Mouse (Mus musculus) heart, embryonic 13.5 days (tissue): ENCODE results near the gene Sftpa1. TPM values are rescaled to one million over a fixed set of nuclear protein-coding genes. Genes with fewer than 3 reads are reported as not detected.

Source experiments
- ATAC-seq: fragments of 200-750 bp; cut with Nextera tagmentation; 2 replicates; pipeline ENCODE4 v1.8.0; 2017; ENCODE audit warnings: moderate TSS enrichment; ENCODE audit not compliant: insufficient number of reproducible peaks, low FRiP score, low TSS enrichment; ENCODE audit errors: extremely low read depth
- H3K27ac ChIP-seq: fragments of 300-500 bp; sonication (generic); replicated peaks from 2 replicates; pipeline ENCODE4 v1.5.1; 2015; ENCODE audit warnings: moderate library complexity, mild to moderate bottlenecking, inconsistent platforms
- H3K27me3 ChIP-seq: fragments of 300-500 bp; sonication (generic); replicated peaks from 2 replicates; pipeline ENCODE4 v1.6.1; 2015; ENCODE audit warnings: mild to moderate bottlenecking, inconsistent platforms
- H3K36me3 ChIP-seq: fragments of 300-500 bp; sonication (generic); 2 replicates; pipeline ENCODE4 v1.6.1; 2015; ENCODE audit warnings: mild to moderate bottlenecking, inconsistent platforms
- H3K4me1 ChIP-seq: fragments of 300-500 bp; sonication (generic); 2 replicates; pipeline ENCODE4 v1.6.1; 2015; ENCODE audit warnings: inconsistent platforms
- H3K4me2 ChIP-seq: fragments of 300-500 bp; sonication (generic); 2 replicates; pipeline ENCODE4 v1.6.1; 2015; ENCODE audit warnings: inconsistent platforms, mild to moderate bottlenecking, moderate library complexity
- H3K4me3 ChIP-seq: fragments of 300-500 bp; sonication (generic); 2 replicates; pipeline ENCODE4 v1.5.1; 2015; ENCODE audit warnings: moderate library complexity, mild to moderate bottlenecking, inconsistent platforms
- H3K9ac ChIP-seq: fragments of 300-500 bp; sonication (generic); 2 replicates; pipeline ENCODE4 v1.6.1; 2015; ENCODE audit warnings: inconsistent platforms, mild to moderate bottlenecking, moderate library complexity
- H3K9me3 ChIP-seq: fragments of 300-500 bp; sonication (generic); 2 replicates; pipeline ENCODE4 v1.6.1; 2016; ENCODE audit warnings: inconsistent platforms
- WGBS: fragments of 180-500 bp; shearing (Covaris S2); methylation state at CpG from one replicate; pipeline ENCODE4 v1.1.7; 2015; ENCODE audit warnings: mixed read lengths; 5-methylcytosine and 5-hydroxymethylcytosine counted together
- polyA plus RNA-seq: library from polyadenylated mRNA; unstranded; fragments of >200 nt; fragmentation: Nextera tagmentation; extraction: Ambion mirVana; gene quantifications from 2 replicates; pipeline ENCODE4 v1.2.1, GENCODE M21; 2015

Sftpa1 gene
- polyA plus RNA-seq, 1 experiment from 2014 or later: 1.3 TPM

DNA sequence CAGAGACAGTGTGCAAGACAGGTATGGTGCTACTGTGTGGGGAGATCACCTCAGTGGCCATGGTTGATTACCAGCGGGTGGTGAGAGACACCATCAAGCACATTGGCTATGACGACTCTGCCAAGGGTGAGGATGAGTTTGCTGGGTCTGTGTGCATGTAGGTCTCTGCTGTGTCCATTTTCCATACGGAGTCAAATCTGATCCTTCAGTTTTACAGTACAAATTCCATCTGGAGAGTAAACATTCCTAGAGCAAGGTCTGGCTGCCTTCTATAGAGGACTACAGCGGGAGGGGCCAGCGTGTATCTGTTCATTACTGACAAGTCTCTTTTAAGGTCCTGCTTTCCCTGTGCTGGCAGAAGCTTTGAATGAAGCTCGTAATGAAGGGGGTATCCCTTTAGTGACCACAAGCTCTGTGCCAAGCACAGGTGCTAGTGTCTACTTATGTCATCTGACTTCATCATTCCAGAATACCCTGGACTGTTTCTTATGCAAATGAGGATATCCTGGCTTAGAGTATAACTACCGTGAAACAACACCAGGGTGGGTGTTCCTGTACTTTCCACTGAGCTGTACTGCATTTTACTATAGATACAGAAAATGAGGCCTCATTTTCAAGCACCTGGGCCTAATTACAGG is 20.4 kb upstream of the Sftpa1 start:
- 76% methylated on average over 7 of the region's 7 CpGs for WGBS
- no peak overlapping the region for H3K4me2 ChIP-seq
- H3K9me3 ChIP-seq: no peaks in the 10 kb centered on the region
- H3K9ac ChIP-seq: no peak overlapping the region
- no peaks in the 10 kb centered on the region for H3K4me1 ChIP-seq
- H3K4me3 ChIP-seq: no peak overlapping the region
- no peaks in the 10 kb centered on the region for H3K36me3 ChIP-seq
- no peak for ATAC-seq
- no peaks in the 10 kb centered on the region for H3K27me3 ChIP-seq
- H3K27ac ChIP-seq: no peak overlapping the region

DNA sequence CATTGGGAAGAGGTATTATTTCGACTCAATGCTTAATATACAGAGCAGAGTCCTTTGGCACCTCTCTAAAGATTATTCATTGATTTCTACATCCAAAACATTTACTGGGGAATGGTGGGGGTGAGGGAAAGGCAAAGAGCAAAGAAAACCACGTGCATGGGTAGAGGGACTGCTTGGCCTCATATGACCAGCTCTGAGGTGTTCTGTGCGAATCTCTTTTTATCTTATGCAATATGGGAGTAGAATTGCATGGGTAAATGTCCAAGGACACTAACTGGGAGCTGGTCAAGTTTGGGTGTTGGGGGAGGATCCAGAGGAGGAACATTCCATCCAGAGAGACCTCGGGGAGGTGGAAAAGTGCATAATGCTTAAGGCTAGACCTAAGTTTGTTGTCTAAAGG is 18.6 kb upstream of the Sftpa1 start:
- Histone ChIP-seq H3K27ac (no peak overlapping the region), H3K36me3 (no peaks in the 10 kb centered on the region), H3K27me3 (no peaks in the 10 kb centered on the region), H3K9ac (no peak overlapping the region), H3K4me2 (no peak overlapping the region), H3K4me1 (peaks cover 7% of the 10 kb centered on the region), H3K4me3 (no peak overlapping the region), H3K9me3 (no peaks in the 10 kb centered on the region)
- WGBS: 68% methylated on average over 4 of the region's 4 CpGs
- no peak for ATAC-seq

DNA sequence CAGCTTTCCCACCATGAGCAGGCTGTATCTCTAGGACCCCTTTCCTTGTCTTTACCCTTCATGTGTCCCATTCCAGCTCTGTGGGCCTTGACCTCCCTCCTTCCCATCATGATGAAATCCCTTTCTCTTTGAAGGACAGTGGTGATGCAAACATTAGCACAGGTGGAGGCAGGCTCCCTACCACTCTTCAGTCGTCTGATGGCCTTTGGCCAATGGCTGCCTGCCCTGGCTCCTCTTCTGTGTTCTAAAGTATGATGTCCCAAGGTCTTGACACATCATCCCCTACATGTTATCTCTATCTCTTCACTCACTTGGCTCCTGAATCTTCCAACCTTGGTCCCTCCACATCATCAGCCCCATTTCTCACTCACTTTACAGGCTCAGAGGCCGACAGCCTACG is 15.3 kb upstream of the Sftpa1 start:
- H3K36me3 ChIP-seq: no peaks in the 10 kb centered on the region
- peaks cover 13% of the 10 kb centered on the region for H3K4me1 ChIP-seq
- H3K4me2 ChIP-seq: no peak overlapping the region
- H3K27ac ChIP-seq: no peak overlapping the region
- no peak overlapping the region for H3K9ac ChIP-seq
- H3K4me3 ChIP-seq: no peak overlapping the region
- no peak for ATAC-seq
- H3K9me3 ChIP-seq: no peaks in the 10 kb centered on the region
- no peaks in the 10 kb centered on the region for H3K27me3 ChIP-seq
- 72% methylated on average over 3 of the region's 3 CpGs for WGBS

GRCm38 (mm10) chr14:41124683-41125082 is 6.9 kb upstream of the Sftpa1 start:
- Histone ChIP-seq H3K36me3 (no peaks in the 10 kb centered on the region), H3K9ac (no peak overlapping the region), H3K4me2 (no peak overlapping the region), H3K4me1 (no peaks in the 10 kb centered on the region), H3K9me3 (no peaks in the 10 kb centered on the region), H3K4me3 (no peak overlapping the region), H3K27me3 (no peaks in the 10 kb centered on the region), H3K27ac (no peak overlapping the region)
- 76% methylated on average over 5 of the region's 5 CpGs for WGBS
- ATAC-seq: no peak

DNA sequence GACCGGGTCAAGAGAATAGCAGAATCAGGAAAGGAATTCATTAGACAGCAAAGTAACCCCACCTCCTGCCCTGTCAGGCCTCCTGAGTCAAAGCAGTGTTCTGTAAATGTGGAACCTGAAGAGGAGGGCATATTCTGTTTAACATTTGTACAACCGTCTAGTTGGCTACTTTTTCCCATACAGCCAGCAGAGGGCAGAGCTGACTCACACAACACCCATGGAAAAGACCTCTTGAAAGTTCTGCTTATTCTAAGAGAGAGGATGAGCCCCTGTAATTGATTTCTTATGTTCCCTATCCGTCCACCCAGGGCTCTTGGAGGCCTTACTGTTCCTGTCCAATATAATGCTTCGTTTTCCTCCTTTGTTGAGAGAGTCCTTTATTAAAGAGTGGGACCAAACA is 3.6 kb upstream of the Sftpa1 start:
- ATAC-seq: no peak
- Histone ChIP-seq H3K4me2 (no peak overlapping the region), H3K9me3 (no peaks in the 10 kb centered on the region), H3K27ac (no peak overlapping the region), H3K9ac (no peak overlapping the region), H3K36me3 (no peaks in the 10 kb centered on the region), H3K4me1 (peaks cover 3% of the 10 kb centered on the region; the same call in 1 of the 2 replicates), H3K27me3 (no peaks in the 10 kb centered on the region), H3K4me3 (no peak overlapping the region)
- WGBS: 18% methylated on average over 4 of the region's 4 CpGs

- no peak overlapping the region for H3K27ac ChIP-seq
These were observed 5.4 kb downstream of the Sftpa1 start for GRCm38 (mm10) chr14:41137006-41137405.

GRCm38 (mm10) chr14:41140686-41141085 is 9.1 kb downstream of the Sftpa1 start:
- no peak overlapping the region for H3K9ac ChIP-seq
- no peak overlapping the region for H3K27ac ChIP-seq
- no peak overlapping the region for H3K4me2 ChIP-seq
- H3K4me3 ChIP-seq: no peak overlapping the region
- H3K4me1 ChIP-seq: no peaks in the 10 kb centered on the region
- H3K27me3 ChIP-seq: no peaks in the 10 kb centered on the region
- H3K9me3 ChIP-seq: no peaks in the 10 kb centered on the region
- 87% methylated on average over 1 of the region's 1 CpGs for WGBS
- no peak for ATAC-seq
- no peaks in the 10 kb centered on the region for H3K36me3 ChIP-seq

More at GRCm38 (mm10) chr14:41137006-41137405, 5.4 kb downstream of the Sftpa1 start:
- no peaks in the 10 kb centered on the region for H3K9me3 ChIP-seq
- H3K4me2 ChIP-seq: no peak overlapping the region
- no peak overlapping the region for H3K9ac ChIP-seq
- H3K4me1 ChIP-seq: no peaks in the 10 kb centered on the region
- H3K4me3 ChIP-seq: no peak overlapping the region
- H3K36me3 ChIP-seq: no peaks in the 10 kb centered on the region
- no peak for ATAC-seq
- H3K27me3 ChIP-seq: no peaks in the 10 kb centered on the region

DNA sequence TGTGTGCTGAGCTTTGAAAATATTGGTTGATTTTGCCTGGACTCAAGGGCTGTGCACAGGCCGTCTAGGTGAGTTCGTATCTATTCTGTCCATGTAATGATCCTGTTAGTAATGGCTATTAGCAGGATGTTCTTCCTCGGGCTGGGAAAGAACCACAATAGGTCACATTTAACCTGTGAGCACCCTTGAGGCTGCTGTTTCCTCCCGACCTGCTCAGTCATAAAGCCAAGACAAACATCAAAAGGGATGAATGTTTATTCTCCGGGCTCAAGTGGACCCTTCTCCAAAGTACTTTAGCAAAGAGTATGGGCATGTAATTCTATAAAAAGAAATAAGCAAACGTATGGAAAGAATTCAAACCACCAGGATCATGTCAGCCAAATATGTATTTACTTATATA is 14.5 kb downstream of the Sftpa1 start:
- H3K4me2 ChIP-seq: no peak overlapping the region
- ATAC-seq: no peak
- no peak overlapping the region for H3K4me3 ChIP-seq
- 0 out of 2 replicates have a peak, but pooled peaks cover 4% of the 10 kb centered on the region for H3K4me1 ChIP-seq
- H3K36me3 ChIP-seq: no peaks in the 10 kb centered on the region
- no peaks in the 10 kb centered on the region for H3K9me3 ChIP-seq
- H3K27ac ChIP-seq: no peak overlapping the region
- no peak overlapping the region for H3K9ac ChIP-seq
- no peaks in the 10 kb centered on the region for H3K27me3 ChIP-seq
- 51% methylated on average over 6 of the region's 6 CpGs for WGBS

- Histone ChIP-seq H3K4me3 (no peak overlapping the region), H3K27me3 (no peaks in the 10 kb centered on the region), H3K4me2 (no peak overlapping the region), H3K4me1 (0 out of 2 replicates have a peak, but pooled peaks cover 4% of the 10 kb centered on the region), H3K9me3 (no peaks in the 10 kb centered on the region), H3K36me3 (no peaks in the 10 kb centered on the region), H3K9ac (no peak overlapping the region), H3K27ac (no peak overlapping the region)
- 66% methylated on average over 3 of the region's 3 CpGs for WGBS
- ATAC-seq: no peak
These were observed 15.3 kb downstream of the Sftpa1 start for GRCm38 (mm10) chr14:41146922-41147321.

DNA sequence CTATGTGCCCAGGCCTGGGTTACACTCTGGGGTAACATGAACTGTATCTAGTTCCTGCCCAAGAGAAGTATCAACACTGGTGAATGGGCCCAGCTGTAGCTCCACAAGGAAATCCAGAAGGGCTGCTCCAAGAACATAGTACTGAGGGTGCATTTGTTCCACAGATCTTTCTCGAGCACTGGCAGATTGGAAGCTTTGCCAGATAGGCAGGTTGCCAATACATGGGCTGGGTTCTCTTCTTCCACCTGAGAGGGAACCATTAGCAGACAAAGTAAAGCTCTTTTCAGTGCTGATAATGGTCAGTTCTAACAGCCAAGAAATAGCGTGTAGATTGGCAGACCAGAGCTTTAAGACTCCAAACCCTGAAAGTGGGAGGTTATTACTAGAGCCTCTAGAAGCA is 15.8 kb downstream of the Sftpa1 start:
- Histone ChIP-seq H3K27ac (no peak overlapping the region), H3K4me2 (no peak overlapping the region), H3K36me3 (no peaks in the 10 kb centered on the region), H3K4me1 (0 out of 2 replicates have a peak, but pooled peaks cover 4% of the 10 kb centered on the region), H3K4me3 (no peak overlapping the region), H3K9me3 (no peaks in the 10 kb centered on the region), H3K9ac (no peak overlapping the region), H3K27me3 (no peaks in the 10 kb centered on the region)
- no peak for ATAC-seq
- 40% methylated on average over 2 of the region's 2 CpGs for WGBS

- ATAC-seq: no peak
- 82% methylated on average over 7 of the region's 7 CpGs for WGBS
- Histone ChIP-seq H3K9me3 (no peaks in the 10 kb centered on the region), H3K4me2 (no peak within 1 kb of the TSS), H3K27ac (no peak within 1 kb of the TSS), H3K4me1 (no peaks in the 10 kb centered on the region), H3K27me3 (no peaks in the 10 kb centered on the region), H3K4me3 (no peak within 1 kb of the TSS), H3K36me3 (no peaks in the 10 kb centered on the region), H3K9ac (no peak within 1 kb of the TSS)
These were observed 19.8 kb downstream of the Sftpa1 start, which contains the start of gene Mbl1 for GRCm38 (mm10) chr14:41151220-41151898. Mbl1 (plus strand) TSS chr14:41151458.

DNA sequence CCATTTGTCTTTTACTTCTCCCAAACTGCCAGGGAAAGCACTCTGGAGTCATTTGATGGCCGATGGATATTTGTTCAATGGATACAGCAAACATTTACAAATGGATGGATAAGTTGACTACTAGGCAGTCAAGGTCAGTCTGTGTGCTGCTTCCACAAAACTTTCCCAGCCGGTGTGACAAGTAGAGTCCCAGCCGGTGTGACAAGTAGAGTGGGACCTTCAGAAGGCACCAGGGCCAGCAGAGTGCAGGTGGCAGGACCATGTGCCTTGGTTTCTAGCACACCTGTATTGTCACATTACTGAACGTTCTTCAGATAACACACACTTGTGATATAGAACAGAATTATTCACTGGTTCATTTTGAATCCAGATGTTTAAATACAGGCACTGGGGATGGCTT is 28.5 kb downstream of the Sftpa1 start:
- no peak overlapping the region for H3K27ac ChIP-seq
- 71% methylated on average over 4 of the region's 4 CpGs for WGBS
- ATAC-seq: no peak

More for the DNA sequence above, 28.5 kb downstream of the Sftpa1 start:
- H3K27me3 ChIP-seq: no peaks in the 10 kb centered on the region; the same call in 1 of the 2 replicates
- peaks cover 10% of the 10 kb centered on the region; the same call in 1 of the 2 replicates for H3K4me1 ChIP-seq
- H3K9me3 ChIP-seq: no peaks in the 10 kb centered on the region
- H3K9ac ChIP-seq: no peak overlapping the region
- H3K4me3 ChIP-seq: no peak overlapping the region
- no peaks in the 10 kb centered on the region for H3K36me3 ChIP-seq
- H3K4me2 ChIP-seq: no peak overlapping the region
